Mouse (Mus musculus): ENCODE measurements around the gene Gm21748. TPM values are rescaled to one million over a fixed set of nuclear protein-coding genes. Genes with fewer than 3 reads are reported as not detected.
"Not testable (repeated sequence)": the region's sequence is repeated elsewhere in the genome, so short reads cannot be mapped to it uniquely, and the experiment has no call there.

Gm21748 gene
- not detected in 2 replicates for polyA plus RNA-seq (2014; fragmentation: Nextera tagmentation; extraction: Ambion mirVana)

- H3K4me2 ChIP-seq (ENCODE audit: low read depth, severe bottlenecking); H3K4me3 ChIP-seq (ENCODE audit: low read depth, low read length); H3K9me3 ChIP-seq (ENCODE audit: control insufficient read depth, low read length); H3K27me3 ChIP-seq (ENCODE audit: control insufficient read depth, insufficient read depth, low read length); H3K27ac ChIP-seq (replicated peaks; ENCODE audit: low read depth, low read length); DNase-seq (ENCODE audit: low spot score); ATAC-seq (ENCODE audit: insufficient number of reproducible peaks, low FRiP score, low TSS enrichment, low read depth); H3K36me3 ChIP-seq (ENCODE audit: control insufficient read depth, insufficient read depth, low read length); H3K4me1 ChIP-seq (ENCODE audit: control insufficient read depth, insufficient read depth, low read length); H3K9ac ChIP-seq (ENCODE audit: low read length): not testable (repeated sequence)
- no CpG with 5 or more reads among the region's 8 CpGs for WGBS
Observed at GRCm38 (mm10) chrY:90839077-90839476, at the start of gene Gm21748. Gene Gm21748, minus strand, starts transcription at chrY:90839177.

Other genes with a start within 250 kb of the Gm21748 start
- gene Gm21860, start 84.4 kb downstream of the Gm21748 start, polyA plus RNA-seq (2014; fragmentation: Nextera tagmentation; extraction: Ambion mirVana) = not detected in 2 replicates
- gene Gm47283, start 54.4 kb downstream of the Gm21748 start, polyA plus RNA-seq (2014; fragmentation: Nextera tagmentation; extraction: Ambion mirVana) = not detected in 2 replicates